Mouse (Mus musculus): ENCODE measurements around the gene Sdhc.

GRCm38 (mm10) chr1:171103179-171103840, 47.1 kb downstream of the Sdhc start:
- no peak for TF ChIP-seq CTCF (IDR thresholded peaks at IDR 0.05; ENCODE audit: borderline replicate concordance, insufficient read depth, low read length)
- TF ChIP-seq POLR2A (IDR thresholded peaks at IDR 0.05; ENCODE audit: low read depth, low read length): no peak
